22 mouse cellular contexts compared by ENCODE assay signal in genomic region chr14:59543956-59544355, GRCm38 (mm10). TPM values are rescaled to one million over a fixed set of nuclear protein-coding genes. Genes with fewer than 3 reads are reported as not detected.
DNase-seq lines count a peak whose midpoint lies in the region; ATAC-seq and TF ChIP-seq lines count a peak whose summit lies in the region.
"Had no signal": no experiment of that assay in that cellular context is flagged by ENCODE, and none has a peak within 500 bp of the region (broad histone marks: within the 10 kb centered on the region; RNA-seq: fewer than 3 reads in every experiment).

No protein-coding gene starts in this region.

- peak; percentile 26 for DNase-seq in heart, adult 8-10 months (ENCODE audit: low spot score)
- no peak for DNase-seq in heart, embryonic 10.5 days (ENCODE audit: low spot score)
- DNase-seq in lung, adult 18-20 months = peak; percentile 38 to 61
- DNase-seq in lung, postnatal 4 days = no peak
- DNase-seq in brain, embryonic 14.5 days (ENCODE audit: low read depth) = peak; percentile 15
- no peak for DNase-seq in left cerebral cortex, adult 2 months (ENCODE audit: extremely low spot score in 1 of 2, low spot score in 2 of 2)
- DNase-seq: adrenal gland, postnatal 25 days; cerebellum, adult 11-12 months; cerebellum, postnatal 14 days; embryo, embryonic 11 days; gastrocnemius, postnatal 14 days; kidney, adult 8-10 months; thymus, adult 2 months had no signal

- no peak overlapping the region for H3K9ac ChIP-seq in limb, embryonic 15.5 days
- H3K9ac ChIP-seq: heart, embryonic 15.5 days; liver, embryonic 15.5 days; midbrain, embryonic 15.5 days had no signal

- no peak for TF ChIP-seq POLR2A in brain, embryonic 14.5 days (IDR thresholded peaks at IDR 0.05; ENCODE audit: borderline replicate concordance, extremely low read depth, insufficient read depth, insufficient read length, poor library complexity, severe bottlenecking)

- H3K27ac ChIP-seq in heart, embryonic 10.5 days = no peak overlapping the region
- 0 out of 2 replicates have a peak overlapping the region, but pooled peaks have one; percentile 1 for H3K27ac ChIP-seq in limb, embryonic 15.5 days
- no peak overlapping the region for H3K27ac ChIP-seq in left cerebral cortex, adult 2 months
- H3K27ac ChIP-seq: heart, embryonic 15.5 days; hindbrain, embryonic 10.5 days; hindbrain, postnatal 0 days; liver, embryonic 15.5 days; midbrain, embryonic 15.5 days had no signal

- no peaks in the 10 kb centered on the region for H3K9me3 ChIP-seq in heart, embryonic 10.5 days
- no peaks in the 10 kb centered on the region for H3K9me3 ChIP-seq in limb, embryonic 15.5 days
- H3K9me3 ChIP-seq: heart, embryonic 15.5 days; hindbrain, embryonic 10.5 days; liver, embryonic 15.5 days; midbrain, embryonic 15.5 days had no signal

- 0 out of 2 replicates have a peak, but pooled peaks cover 3% of the 10 kb centered on the region for H3K4me1 ChIP-seq in heart, embryonic 10.5 days
- H3K4me1 ChIP-seq in limb, embryonic 15.5 days = peaks cover 2% of the 10 kb centered on the region; the same call in 1 of the 2 replicates
- H3K4me1 ChIP-seq: heart, embryonic 15.5 days; midbrain, embryonic 15.5 days had no signal

- intact Hi-C loops in left cerebral cortex, adult 2 months (cut with DNase I) = no loop called here

- WGBS in heart, embryonic 10.5 days = 83% methylated on average over 5 of the region's 5 CpGs
- WGBS in limb, embryonic 15.5 days = 49% methylated on average over 5 of the region's 5 CpGs

- no peak for TF ChIP-seq CTCF in brain, embryonic 14.5 days (IDR thresholded peaks at IDR 0.05; ENCODE audit: borderline replicate concordance, extremely low read depth, insufficient read depth, insufficient read length)
- no peak for TF ChIP-seq CTCF in left cerebral cortex, adult 2 months (IDR thresholded peaks at IDR 0.05)

- 0 out of 2 replicates have a peak, but pooled peaks cover 8% of the 10 kb centered on the region for H3K36me3 ChIP-seq in heart, embryonic 10.5 days
- H3K36me3 ChIP-seq in limb, embryonic 15.5 days = 0 out of 2 replicates have a peak, but pooled peaks cover 3% of the 10 kb centered on the region
- H3K36me3 ChIP-seq: heart, embryonic 15.5 days; hindbrain, embryonic 10.5 days; midbrain, embryonic 15.5 days had no signal

- no peak for ATAC-seq in limb, embryonic 15.5 days (ENCODE audit: insufficient number of reproducible peaks, low FRiP score, low TSS enrichment, low read depth)
- no peak for ATAC-seq in CD4-positive, CD25-positive, alpha-beta regulatory T cell, adult 4 months
- ATAC-seq: hindbrain, postnatal 0 days; midbrain, embryonic 15.5 days; Patski had no signal

- H3K4me2 ChIP-seq in limb, embryonic 15.5 days = no peak overlapping the region
- H3K4me2 ChIP-seq: heart, embryonic 15.5 days; liver, embryonic 15.5 days; midbrain, embryonic 15.5 days had no signal

- no peak overlapping the region for H3K4me3 ChIP-seq in heart, embryonic 10.5 days
- H3K4me3 ChIP-seq in limb, embryonic 15.5 days = no peak overlapping the region
- H3K4me3 ChIP-seq in left cerebral cortex, adult 2 months = no peak overlapping the region
- H3K4me3 ChIP-seq: heart, embryonic 15.5 days; hindbrain, embryonic 10.5 days; liver, embryonic 15.5 days; midbrain, embryonic 15.5 days; myocyte had no signal

- no peaks in the 10 kb centered on the region for H3K27me3 ChIP-seq in heart, embryonic 10.5 days (ENCODE audit: insufficient read depth, poor library complexity, severe bottlenecking)
- no peaks in the 10 kb centered on the region for H3K27me3 ChIP-seq in limb, embryonic 15.5 days
- H3K27me3 ChIP-seq: heart, embryonic 15.5 days; liver, embryonic 15.5 days; midbrain, embryonic 15.5 days; Patski had no signal

RNA-seq across cellular contexts. Expression of gene Cdadc1, which starts 53.8 kb away (rescaled TPM):
- total RNA-seq in heart, adult 8-10 months (2022) = 10 to 100 TPM; 44.5 to 62.8 (median 52.1) TPM
- 25.7 and 28.0 TPM in 2 replicates for polyA plus RNA-seq in heart, embryonic 10.5 days (2016; fragmentation: Nextera tagmentation; extraction: Ambion mirVana)
- 12.8 and 15.5 TPM in 2 replicates for polyA plus RNA-seq in brain, embryonic 14.5 days (2012; rRNA removed)
- polyA plus RNA-seq in limb, embryonic 15.5 days (2015; fragmentation: Nextera tagmentation; extraction: Ambion mirVana) = 33.6 and 34.3 TPM in 2 replicates
- 10 to 100 TPM; 42.8 to 44.7 TPM for polyA plus RNA-seq in CD4-positive, CD25-positive, alpha-beta regulatory T cell, adult 4 months (2017; shearing (Covaris generic))
- 10 to 100 TPM; 67.2 to 69.9 TPM for total RNA-seq in left cerebral cortex, adult 2 months (2021)

Comparison
In these comparisons a context has a peak if more than half of its experiments do, and no peak if none do; other contexts are left out.
1. DNase-seq: peak in heart, adult 8-10 months (single experiment), lung, adult 18-20 months (2 of 2) and brain, embryonic 14.5 days (single experiment); none in heart, embryonic 10.5 days (single experiment), lung, postnatal 4 days (0 of 2) and left cerebral cortex, adult 2 months (0 of 2).